Mouse (Mus musculus) brain, embryonic 18.5 days (tissue): ENCODE measurements around the gene Fis1.

Source experiments
- DNase-seq: peaks from one replicate; pipeline ENCODE4 v3.0.0-alpha.2; 2012; ENCODE audit warnings: low read depth, low spot score

The Fis1 gene

DNA sequence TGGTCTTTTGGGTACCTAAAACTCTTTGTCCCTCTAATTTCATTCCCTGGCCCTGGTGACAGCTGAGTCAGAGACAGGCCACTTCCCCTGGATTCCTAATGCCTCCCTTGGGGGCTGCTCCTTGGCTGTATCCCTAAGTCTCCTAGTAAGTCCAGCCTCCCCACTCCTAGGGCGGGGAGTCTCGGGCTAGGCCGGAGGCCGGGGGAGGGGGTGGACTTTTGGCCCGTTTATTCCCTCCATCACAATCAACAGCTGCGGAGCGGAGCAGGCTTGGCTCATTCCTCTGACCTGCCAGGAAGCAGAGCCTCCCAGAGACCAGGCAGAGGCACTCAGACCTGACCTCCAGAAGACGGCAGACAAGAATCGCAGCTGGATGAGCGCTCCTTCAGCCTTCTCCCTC lies 14.5 kb downstream of the Fis1 start:
- no peak for DNase-seq

DNA sequence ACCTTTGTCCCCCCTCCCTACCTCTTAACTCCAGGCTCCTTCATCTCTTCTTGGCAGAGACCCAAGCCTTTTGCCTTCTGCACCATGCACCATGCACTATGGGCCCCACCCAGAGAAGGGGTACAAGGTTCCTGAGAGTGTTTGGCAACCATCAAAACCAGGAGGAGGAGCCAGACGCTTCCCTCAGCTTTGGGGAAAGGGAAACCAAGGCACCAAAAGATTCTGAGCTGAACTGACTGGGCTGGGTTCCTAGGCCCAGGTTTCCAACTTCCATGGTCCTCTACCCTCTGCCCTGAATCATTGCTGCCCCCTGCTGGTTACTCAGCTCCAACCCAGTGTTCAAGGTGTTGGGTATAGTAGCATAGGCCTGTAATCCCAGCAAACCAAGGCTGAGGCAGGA lies 17.6 kb downstream of the Fis1 start:
- DNase-seq, result no peak

DNA sequence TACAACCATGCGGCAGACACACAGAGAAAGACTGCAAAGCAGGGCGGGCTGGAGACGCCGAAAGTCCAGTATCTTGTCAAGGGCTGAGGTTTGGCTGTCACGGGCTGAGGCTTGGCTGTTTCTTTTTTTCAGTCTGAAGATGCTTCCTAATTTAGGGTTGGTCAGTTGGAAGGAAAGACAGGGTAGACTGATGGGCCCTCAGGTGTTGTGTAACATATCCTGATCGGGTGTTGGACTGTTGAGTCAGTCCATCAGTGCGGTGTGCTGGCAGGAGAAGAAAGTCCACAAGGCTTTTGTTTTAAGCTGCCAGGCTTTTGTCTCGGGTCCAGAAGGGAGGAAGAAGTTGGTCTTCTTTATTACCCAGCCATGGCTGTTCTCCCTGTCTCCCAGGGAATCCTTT lies 20.6 kb downstream of the Fis1 start:
- no peak for DNase-seq

DNA sequence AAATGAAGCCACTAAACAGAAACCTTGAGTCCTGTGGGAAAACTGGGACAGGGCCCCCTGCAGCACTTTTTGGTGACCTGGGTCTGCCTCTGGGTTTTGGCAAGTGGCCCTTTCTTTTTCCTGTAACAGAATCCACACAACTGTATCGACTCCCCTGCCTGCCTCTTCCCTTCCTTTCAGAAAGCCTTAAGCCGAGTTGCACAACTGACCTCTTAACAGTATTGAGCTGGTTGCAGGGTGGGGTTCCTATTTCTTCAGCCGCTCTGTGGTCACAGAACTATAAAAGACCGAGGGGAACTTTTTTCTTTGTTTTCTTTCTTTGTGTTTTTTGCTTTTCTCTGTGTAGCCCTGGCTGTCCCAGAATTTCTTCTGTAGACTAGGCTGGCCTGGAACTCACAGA lies 24.7 kb downstream of the Fis1 start:
- DNase-seq, result no peak

DNA sequence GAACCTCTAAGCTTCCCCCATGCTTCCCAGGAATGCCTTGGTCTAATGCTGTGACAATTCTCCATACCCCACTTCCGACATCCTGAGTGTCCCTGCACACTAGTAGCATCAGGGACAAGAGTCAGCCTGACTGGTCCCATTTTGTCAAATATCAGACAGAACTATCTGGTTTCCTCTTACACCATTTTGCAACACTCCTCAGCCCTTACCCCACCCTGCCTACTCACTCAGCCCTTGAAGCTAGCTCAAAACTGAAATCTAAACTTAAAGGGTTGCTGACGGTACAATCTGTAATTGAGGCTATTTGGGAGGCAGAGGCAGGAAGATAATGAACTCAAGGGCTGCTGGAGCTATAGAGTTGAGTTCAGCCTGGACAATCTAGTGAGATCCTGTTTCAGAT lies 26.7 kb downstream of the Fis1 start:
- DNase-seq, result no peak

DNA sequence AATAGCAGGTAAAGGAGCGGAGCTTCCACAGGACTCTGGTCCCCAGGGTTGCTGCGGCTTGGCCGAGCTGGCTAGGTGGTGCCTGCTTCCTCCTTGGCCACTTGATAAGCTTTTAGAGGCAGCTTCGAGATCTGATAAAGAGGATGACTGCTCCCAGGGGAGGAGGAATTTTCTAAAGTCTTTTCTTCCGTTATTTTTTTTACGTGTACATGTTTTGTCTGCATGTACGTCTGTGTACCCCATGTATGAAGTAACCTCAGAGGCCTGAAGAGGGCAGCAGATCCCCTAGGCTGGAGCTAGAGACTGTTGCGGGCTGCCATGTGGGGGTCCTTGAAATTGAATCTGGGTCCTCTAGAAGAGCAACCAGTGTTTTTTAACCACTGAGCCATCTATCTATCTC lies 27.9 kb downstream of the Fis1 start:
- no peak for DNase-seq

DNA sequence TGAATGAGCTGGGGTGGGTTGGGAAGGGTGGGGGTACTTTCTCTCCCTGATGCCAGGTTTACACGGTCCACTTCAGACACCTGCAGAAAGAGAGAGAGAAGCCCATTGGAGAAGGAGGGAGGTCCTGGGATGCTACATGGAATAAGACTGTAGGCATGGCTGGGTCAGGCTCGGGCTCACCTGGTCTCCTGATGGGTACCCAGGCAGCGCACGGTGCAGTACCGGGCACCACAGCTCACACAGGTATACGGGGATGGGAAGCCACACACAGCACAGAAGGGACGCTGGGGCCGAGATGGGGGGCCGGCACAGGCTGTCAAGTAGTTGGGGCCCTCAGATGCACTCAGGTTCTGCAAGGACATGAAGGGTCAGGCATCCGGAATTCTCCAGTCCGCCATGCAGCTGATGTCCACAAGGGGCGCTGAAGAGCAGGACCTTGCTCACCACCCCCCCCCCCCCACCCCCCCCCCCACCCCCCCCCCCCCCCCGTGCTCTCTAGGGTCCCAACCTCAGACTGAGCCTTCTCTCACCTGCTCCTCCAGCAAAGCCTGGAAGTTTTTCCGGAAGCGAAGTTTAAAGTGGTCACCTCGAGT lies 29.4 kb downstream of the Fis1 start:
- DNase-seq, result no peak

DNA sequence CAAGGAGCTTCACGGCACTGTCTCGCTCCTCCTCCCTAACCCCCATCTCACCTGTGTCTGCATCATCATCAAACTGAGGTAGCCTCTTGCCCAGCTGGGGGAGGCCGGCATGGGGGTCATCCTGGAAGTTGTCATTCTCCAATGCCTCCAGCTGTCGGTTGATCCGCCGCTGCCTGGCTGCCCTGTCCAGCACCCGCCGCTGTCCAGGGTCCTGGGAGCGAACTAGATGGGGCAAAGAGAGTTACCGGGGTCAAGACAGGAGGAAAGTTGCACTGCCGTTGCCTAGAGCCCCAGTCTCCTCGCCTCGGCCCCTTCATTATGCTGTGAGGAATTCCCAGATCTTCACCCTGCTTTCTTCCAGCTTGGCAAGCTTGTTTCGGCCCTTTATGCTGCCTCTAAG lies 31.8 kb downstream of the Fis1 start:
- no peak for DNase-seq

DNA sequence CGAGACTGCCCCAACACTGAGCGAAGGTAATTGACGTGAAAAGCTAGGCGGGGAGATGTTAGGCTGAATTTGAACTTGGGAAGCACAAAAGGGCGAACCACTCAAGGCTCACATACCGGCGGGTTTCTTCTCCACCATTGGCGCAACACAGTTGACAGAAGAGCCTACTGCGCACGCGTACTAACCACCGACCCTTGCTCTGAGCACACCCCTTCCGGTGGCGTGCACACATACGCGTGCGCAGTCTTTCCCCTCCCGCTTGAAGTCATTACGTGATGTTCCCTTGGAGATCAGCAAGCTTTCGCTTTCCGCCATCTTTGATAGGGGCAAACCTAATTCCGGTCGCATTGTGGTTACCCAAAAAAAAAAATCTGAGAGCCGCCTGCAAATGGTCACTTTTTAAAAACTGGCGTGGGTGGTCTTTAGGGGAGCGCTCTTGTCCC lies 33.6 kb downstream of the Fis1 start, which contains the start of gene Plod3:
Gene Plod3, plus strand, starts transcription at position 325 of the 443 bp plus-strand sequence.
- peak; percentile 99 for DNase-seq

DNA sequence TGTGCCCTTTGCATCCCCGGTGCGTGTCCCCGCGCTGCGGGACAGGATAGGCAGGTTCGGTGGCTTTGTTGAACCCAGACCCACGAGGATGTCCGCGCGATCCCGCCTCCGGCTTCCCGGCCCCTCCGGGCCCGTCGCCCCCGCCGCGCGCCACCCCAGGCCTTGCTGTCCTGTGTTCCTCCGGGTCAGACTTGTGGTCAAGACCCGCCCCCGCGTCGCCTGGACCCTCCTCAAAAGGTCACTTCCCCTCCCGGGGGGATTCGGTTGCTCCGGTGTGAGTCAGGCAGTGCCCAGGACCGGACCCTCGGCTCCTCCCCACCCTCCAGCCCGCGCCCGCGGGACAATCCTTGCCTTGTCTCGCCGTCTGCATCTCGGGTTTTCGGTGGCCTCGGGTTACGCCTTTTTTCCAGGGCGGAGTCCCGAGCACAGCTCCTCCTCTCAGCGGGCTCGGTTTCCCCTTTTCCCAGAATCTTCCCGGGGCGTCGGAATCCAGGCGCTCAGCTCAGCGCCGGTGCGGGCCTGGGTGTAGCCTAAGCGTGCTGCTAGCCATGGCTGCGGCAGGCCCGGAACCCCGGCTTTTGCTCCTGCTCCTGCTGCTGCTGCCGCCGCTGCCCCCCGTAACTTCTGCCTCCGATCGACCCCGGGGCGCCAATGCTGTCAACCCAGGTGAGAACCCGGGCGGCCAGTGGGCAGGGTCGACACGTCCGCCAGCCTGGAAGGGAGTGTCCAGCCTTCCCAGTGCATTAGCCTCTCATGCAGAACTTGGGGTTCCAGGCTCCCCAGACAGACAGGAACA lies 34.3 kb downstream of the Fis1 start:
- no peak for DNase-seq

DNA sequence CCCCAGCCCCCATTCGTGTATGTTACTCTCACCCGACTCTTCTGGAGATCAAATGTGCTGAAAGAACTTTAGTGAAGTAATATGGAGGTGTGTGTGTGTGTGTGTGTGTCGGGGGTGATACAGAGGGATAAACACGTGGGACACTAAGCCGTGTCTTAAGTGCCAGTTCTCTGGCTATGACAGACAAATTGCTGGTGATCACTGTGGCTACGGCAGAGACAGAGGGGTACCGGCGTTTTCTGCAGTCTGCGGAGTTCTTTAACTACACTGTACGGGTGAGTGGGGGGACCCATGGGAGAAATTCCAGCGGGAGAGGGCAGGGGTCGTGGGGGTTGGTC lies 34.8 kb downstream of the Fis1 start, which contains the start of gene Znhit1:
Gene Znhit1, minus strand, starts transcription at position 88 of the 338 bp plus-strand sequence.
- no peak for DNase-seq

DNA sequence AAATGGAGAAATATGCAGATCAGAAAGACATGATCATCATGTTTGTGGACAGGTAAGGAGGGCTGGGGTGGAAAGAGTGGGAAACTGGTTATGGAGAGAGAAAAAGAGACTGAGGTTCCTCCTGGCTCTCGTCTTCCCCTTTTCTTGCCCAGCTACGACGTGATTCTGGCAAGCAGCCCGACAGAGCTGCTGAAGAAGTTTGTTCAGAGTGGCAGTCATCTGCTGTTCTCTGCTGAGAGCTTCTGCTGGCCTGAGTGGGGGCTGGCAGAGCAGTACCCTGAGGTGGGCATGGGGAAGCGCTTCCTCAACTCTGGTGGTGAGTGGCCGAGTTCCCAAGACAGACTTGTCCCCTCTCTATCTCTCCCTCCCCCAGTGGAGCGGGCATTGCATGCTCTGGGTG lies 35.3 kb downstream of the Fis1 start:
- no peak for DNase-seq

DNA sequence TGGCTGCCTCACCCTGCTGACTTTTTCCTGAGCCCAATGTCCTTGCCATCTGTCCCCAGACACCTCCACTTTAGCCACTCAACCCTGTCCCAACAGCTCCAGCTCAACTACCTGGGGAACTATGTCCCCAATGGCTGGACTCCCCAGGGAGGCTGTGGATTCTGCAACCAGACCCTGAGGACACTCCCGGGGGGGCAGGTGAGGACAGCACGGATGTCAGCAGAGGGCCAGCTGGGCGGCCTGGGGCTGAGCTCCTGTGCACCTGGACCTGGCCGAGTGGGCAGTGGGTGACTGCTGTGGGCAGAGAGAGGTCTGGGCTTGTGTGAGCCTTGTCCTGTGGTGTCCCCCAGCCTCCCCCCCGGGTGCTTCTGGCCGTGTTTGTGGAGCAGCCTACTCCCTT lies 36.7 kb downstream of the Fis1 start:
- no peak for DNase-seq

DNA sequence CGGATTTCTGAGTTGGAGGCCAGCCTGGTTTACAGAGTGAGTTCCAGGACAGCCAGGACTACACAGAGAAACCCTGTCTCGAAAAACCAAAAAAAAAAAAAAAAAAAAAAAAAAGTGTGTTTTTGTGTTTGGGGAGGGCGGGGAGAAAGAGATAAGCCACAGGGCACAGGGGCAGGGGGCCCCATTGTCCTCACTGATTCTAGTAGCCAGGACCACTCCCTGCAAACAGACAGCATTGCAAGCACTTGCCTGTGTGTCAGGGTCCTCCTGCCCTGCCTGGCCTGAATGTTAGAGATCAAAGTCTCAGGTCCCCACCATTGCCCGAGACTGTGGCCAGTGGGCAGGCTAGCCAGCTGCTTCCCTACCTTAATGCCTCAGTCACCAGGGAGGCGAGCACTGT lies 46.4 kb downstream of the Fis1 start:
- no peak for DNase-seq

DNA sequence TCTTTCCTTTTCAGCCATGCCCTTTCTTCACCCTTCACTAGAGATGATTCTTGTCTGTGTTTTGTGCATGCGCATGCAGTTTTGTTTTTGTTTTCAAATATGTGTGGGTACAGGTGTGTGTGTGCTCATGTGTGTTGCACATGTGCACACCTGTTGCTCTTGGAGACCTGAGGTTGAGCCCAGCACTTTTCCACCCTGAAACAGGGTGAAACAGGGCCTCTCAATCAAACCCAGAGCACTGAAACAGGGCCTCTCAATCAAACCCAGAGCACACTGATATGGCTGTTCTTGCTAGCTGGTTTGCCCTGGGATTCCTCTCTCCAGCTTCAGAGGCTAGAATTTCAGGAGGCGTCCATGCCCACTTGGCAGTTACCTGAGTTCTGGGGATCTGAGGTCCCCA lies 47.5 kb downstream of the Fis1 start:
- DNase-seq, result no peak

DNA sequence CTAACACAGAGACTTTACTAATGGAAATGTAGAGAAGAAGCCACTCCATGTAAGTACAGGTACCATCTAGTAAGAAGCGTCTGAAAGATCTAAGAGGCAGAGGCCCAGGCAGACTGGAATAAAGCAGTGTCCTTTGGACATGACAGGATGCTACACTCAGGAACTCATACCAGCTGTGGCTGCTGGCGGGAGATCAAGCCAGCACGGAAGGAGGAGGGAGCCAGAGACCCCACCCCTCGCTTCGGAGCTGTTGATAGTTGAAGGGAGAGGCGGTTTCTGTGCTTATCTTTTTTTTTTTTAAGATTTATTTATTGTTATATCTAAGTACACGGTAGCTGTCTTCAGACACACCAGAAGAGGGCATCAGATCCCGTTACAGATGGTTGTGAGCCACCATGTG lies 54.2 kb downstream of the Fis1 start:
- no peak for DNase-seq

DNA sequence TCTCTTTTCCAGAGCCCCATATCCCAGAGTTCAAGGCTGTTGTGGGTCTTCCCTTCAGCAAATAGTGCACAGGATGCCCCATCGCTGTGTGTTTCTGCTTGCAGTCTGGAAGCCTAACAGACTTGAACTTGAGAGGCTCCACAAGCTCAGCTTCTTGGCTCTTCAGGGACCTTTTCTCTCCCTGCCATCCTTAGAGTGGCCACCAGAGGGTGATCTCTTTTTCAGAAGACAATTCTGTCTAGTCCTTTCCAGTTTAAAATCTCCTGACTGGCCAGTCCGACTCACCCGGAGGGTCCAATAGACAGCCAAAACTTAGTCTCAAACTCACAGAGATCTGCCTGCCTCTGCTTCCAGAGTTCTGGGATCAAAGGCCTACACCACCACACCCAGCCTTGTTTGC lies 56.9 kb downstream of the Fis1 start:
- DNase-seq, result no peak

DNA sequence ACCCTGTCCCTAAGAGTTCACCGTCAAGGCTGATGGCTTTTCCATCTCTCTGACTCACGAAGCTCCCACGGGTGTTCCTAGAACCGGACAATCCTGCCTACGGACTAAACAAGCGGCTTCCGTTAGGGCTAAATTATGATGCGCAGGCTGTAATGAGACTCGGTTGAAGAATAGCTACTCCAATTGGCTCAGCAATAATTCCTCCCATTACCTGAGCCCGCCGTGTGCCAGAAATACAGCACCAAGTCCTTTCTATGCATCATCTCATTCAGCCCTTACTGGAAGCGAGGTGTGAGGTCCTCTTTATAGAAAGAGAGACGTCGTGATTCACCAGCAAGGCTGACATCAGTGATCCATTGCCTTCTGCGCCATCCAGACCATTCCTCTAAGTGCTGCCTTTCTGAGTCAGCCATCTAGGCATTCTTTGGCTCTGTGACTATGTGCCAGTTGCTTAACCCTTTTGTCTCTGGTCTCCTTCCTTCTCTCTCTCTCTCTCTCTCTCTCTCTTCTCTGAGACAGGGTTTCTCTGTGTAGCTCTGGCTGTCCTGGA lies 59.4 kb downstream of the Fis1 start:
- DNase-seq, result no peak
